Mouse (Mus musculus): ENCODE data around the gene Tomm22. TPM values are rescaled to one million over a fixed set of nuclear protein-coding genes. Genes with fewer than 3 reads are reported as not detected.

Tomm22 gene
- polyA plus RNA-seq (2015; fragmentation: Nextera tagmentation; extraction: Ambion mirVana): 235 and 247 TPM in 2 replicates

GRCm38 (mm10) chr15:79670249-79670971 is at the start of gene Tomm22:
Gene Tomm22 (plus strand): TSS chr15:79670861.
- H3K27ac ChIP-seq: peak within 1 kb of the TSS; percentile 41; the same call in 1 of the 2 replicates
- peaks cover 39% of the 10 kb centered on the region for H3K36me3 ChIP-seq
- 16% methylated on average over 33 of the region's 33 CpGs for WGBS
- no peaks in the 10 kb centered on the region for H3K9me3 ChIP-seq
- peaks cover 7% of the 10 kb centered on the region for H3K4me1 ChIP-seq
- H3K9ac ChIP-seq: peak within 1 kb of the TSS; percentile 91
- no peaks in the 10 kb centered on the region for H3K27me3 ChIP-seq
- H3K4me2 ChIP-seq: peak within 1 kb of the TSS; percentile 69
- peak; percentile 96 for ATAC-seq (ENCODE audit: borderline replicate concordance, extremely low read depth, low FRiP score, low TSS enrichment)
- H3K4me3 ChIP-seq: peak within 1 kb of the TSS; percentile 97

GRCm38 (mm10) chr15:79630471-79630870 is 40.2 kb upstream of the Tomm22 start:
- H3K36me3 ChIP-seq: 0 out of 2 replicates have a peak, but pooled peaks cover 3% of the 10 kb centered on the region
- 63% methylated on average over 2 of the region's 2 CpGs for WGBS
- H3K27ac ChIP-seq: no peak overlapping the region
- ATAC-seq (ENCODE audit: borderline replicate concordance, extremely low read depth, low FRiP score, low TSS enrichment): no peak
- H3K4me2 ChIP-seq: no peak overlapping the region
- H3K4me1 ChIP-seq: no peaks in the 10 kb centered on the region
- no peak overlapping the region for H3K9ac ChIP-seq
- no peaks in the 10 kb centered on the region for H3K27me3 ChIP-seq
- H3K9me3 ChIP-seq: no peaks in the 10 kb centered on the region
- no peak overlapping the region for H3K4me3 ChIP-seq

- no peak overlapping the region for H3K9ac ChIP-seq
- no peaks in the 10 kb centered on the region for H3K27me3 ChIP-seq
- H3K4me3 ChIP-seq: no peak overlapping the region
- WGBS: 47% methylated on average over 12 of the region's 12 CpGs
- no peak for ATAC-seq (ENCODE audit: borderline replicate concordance, extremely low read depth, low FRiP score, low TSS enrichment)
- no peak overlapping the region for H3K4me2 ChIP-seq
- no peak overlapping the region for H3K27ac ChIP-seq
- H3K4me1 ChIP-seq: no peaks in the 10 kb centered on the region
- H3K9me3 ChIP-seq: no peaks in the 10 kb centered on the region
- H3K36me3 ChIP-seq: no peaks in the 10 kb centered on the region
These were observed 29.4 kb upstream of the Tomm22 start for GRCm38 (mm10) chr15:79641135-79641817.

- H3K9ac ChIP-seq: no peak overlapping the region
- H3K36me3 ChIP-seq: no peaks in the 10 kb centered on the region
- WGBS: 79% methylated on average over 2 of the region's 2 CpGs
- no peak for ATAC-seq (ENCODE audit: borderline replicate concordance, extremely low read depth, low FRiP score, low TSS enrichment)
- no peak overlapping the region for H3K4me3 ChIP-seq
- no peaks in the 10 kb centered on the region for H3K4me1 ChIP-seq
- no peaks in the 10 kb centered on the region for H3K27me3 ChIP-seq
- no peak overlapping the region for H3K4me2 ChIP-seq
- no peaks in the 10 kb centered on the region for H3K9me3 ChIP-seq
- no peak overlapping the region for H3K27ac ChIP-seq
These were observed 25.2 kb upstream of the Tomm22 start for GRCm38 (mm10) chr15:79645483-79645882.

- Histone ChIP-seq H3K9ac (no peak overlapping the region), H3K27me3 (no peaks in the 10 kb centered on the region), H3K4me3 (no peak overlapping the region), H3K27ac (no peak overlapping the region), H3K36me3 (no peaks in the 10 kb centered on the region), H3K9me3 (no peaks in the 10 kb centered on the region), H3K4me2 (no peak overlapping the region), H3K4me1 (no peaks in the 10 kb centered on the region)
- ATAC-seq (ENCODE audit: borderline replicate concordance, extremely low read depth, low FRiP score, low TSS enrichment): no peak
- WGBS: 82% methylated on average over 12 of the region's 12 CpGs
These were observed 22.5 kb upstream of the Tomm22 start for GRCm38 (mm10) chr15:79648130-79648529.

- no peak overlapping the region for H3K4me2 ChIP-seq
- no peaks in the 10 kb centered on the region for H3K27me3 ChIP-seq
- no peak overlapping the region for H3K9ac ChIP-seq
- H3K9me3 ChIP-seq: no peaks in the 10 kb centered on the region
- H3K36me3 ChIP-seq: no peaks in the 10 kb centered on the region
- no peak for ATAC-seq (ENCODE audit: borderline replicate concordance, extremely low read depth, low FRiP score, low TSS enrichment)
- H3K4me3 ChIP-seq: no peak overlapping the region
- H3K27ac ChIP-seq: no peak overlapping the region
- H3K4me1 ChIP-seq: no peaks in the 10 kb centered on the region
These were observed 20.1 kb upstream of the Tomm22 start for GRCm38 (mm10) chr15:79650569-79650968.

GRCm38 (mm10) chr15:79651481-79651880 is 19.2 kb upstream of the Tomm22 start:
- H3K27ac ChIP-seq: no peak overlapping the region
- no peaks in the 10 kb centered on the region for H3K4me1 ChIP-seq
- H3K4me3 ChIP-seq: no peak overlapping the region
- H3K4me2 ChIP-seq: no peak overlapping the region
- no peaks in the 10 kb centered on the region for H3K9me3 ChIP-seq
- no peak overlapping the region for H3K9ac ChIP-seq
- no peaks in the 10 kb centered on the region for H3K36me3 ChIP-seq
- ATAC-seq (ENCODE audit: borderline replicate concordance, extremely low read depth, low FRiP score, low TSS enrichment): no peak
- H3K27me3 ChIP-seq: no peaks in the 10 kb centered on the region
- WGBS: 73% methylated on average over 4 of the region's 4 CpGs

GRCm38 (mm10) chr15:79656451-79656850 is 14.2 kb upstream of the Tomm22 start:
- WGBS: 86% methylated on average over 14 of the region's 14 CpGs
- no peak overlapping the region for H3K27ac ChIP-seq

GRCm38 (mm10) chr15:79657837-79658530 is 12.7 kb upstream of the Tomm22 start:
- WGBS: 3% methylated on average over 16 of the region's 16 CpGs
- no peak for ATAC-seq (ENCODE audit: borderline replicate concordance, extremely low read depth, low FRiP score, low TSS enrichment)
- H3K4me3 ChIP-seq: peak overlapping the region; percentile 63
- H3K4me2 ChIP-seq: peak overlapping the region; percentile 87
- H3K9ac ChIP-seq: peak overlapping the region; percentile 61
- peak overlapping the region; percentile 91 for H3K27ac ChIP-seq
- H3K27me3 ChIP-seq: no peaks in the 10 kb centered on the region
- H3K9me3 ChIP-seq: no peaks in the 10 kb centered on the region
- H3K36me3 ChIP-seq: no peaks in the 10 kb centered on the region
- peaks cover 15% of the 10 kb centered on the region for H3K4me1 ChIP-seq

More at GRCm38 (mm10) chr15:79656451-79656850, 14.2 kb upstream of the Tomm22 start:
- H3K4me3 ChIP-seq: no peak overlapping the region
- H3K9me3 ChIP-seq: no peaks in the 10 kb centered on the region
- H3K9ac ChIP-seq: no peak overlapping the region
- H3K36me3 ChIP-seq: no peaks in the 10 kb centered on the region
- H3K4me2 ChIP-seq: no peak overlapping the region
- no peaks in the 10 kb centered on the region for H3K27me3 ChIP-seq
- H3K4me1 ChIP-seq: peaks cover 15% of the 10 kb centered on the region
- no peak for ATAC-seq (ENCODE audit: borderline replicate concordance, extremely low read depth, low FRiP score, low TSS enrichment)

- Histone ChIP-seq H3K9ac (peak within 1 kb of the TSS; percentile 61), H3K36me3 (0 out of 2 replicates have a peak, but pooled peaks cover 2% of the 10 kb centered on the region), H3K27ac (peak within 1 kb of the TSS; percentile 91), H3K4me2 (peak within 1 kb of the TSS; percentile 87), H3K4me1 (peaks cover 15% of the 10 kb centered on the region), H3K4me3 (peak within 1 kb of the TSS; percentile 63), H3K27me3 (no peaks in the 10 kb centered on the region), H3K9me3 (no peaks in the 10 kb centered on the region)
- under 1% methylated on average over 55 of the region's 55 CpGs for WGBS
- ATAC-seq (ENCODE audit: borderline replicate concordance, extremely low read depth, low FRiP score, low TSS enrichment): peak; percentile 79
These were observed 11.9 kb upstream of the Tomm22 start, which contains the start of the genes Fam227a and Cby1 for GRCm38 (mm10) chr15:79658531-79659375. Gene Fam227a (minus strand): TSS chr15:79658956. Gene Cby1 (plus strand): TSS chr15:79659199.

GRCm38 (mm10) chr15:79661852-79662251 is 8.8 kb upstream of the Tomm22 start:
- Histone ChIP-seq H3K9me3 (no peaks in the 10 kb centered on the region), H3K9ac (no peak overlapping the region), H3K27me3 (no peaks in the 10 kb centered on the region), H3K27ac (no peak overlapping the region), H3K4me2 (no peak overlapping the region), H3K4me3 (no peak overlapping the region), H3K4me1 (peaks cover 15% of the 10 kb centered on the region), H3K36me3 (0 out of 2 replicates have a peak, but pooled peaks cover 5% of the 10 kb centered on the region)
- WGBS: 76% methylated on average over 4 of the region's 4 CpGs
- ATAC-seq (ENCODE audit: borderline replicate concordance, extremely low read depth, low FRiP score, low TSS enrichment): no peak
